Mouse (Mus musculus): ENCODE data around the gene Tmem56.

GRCm38 (mm10) chr3:121159566-121159965, 123.3 kb downstream of the Tmem56 start:
- TF ChIP-seq CHD2 (IDR thresholded peaks at IDR 0.05; ENCODE audit: low read depth, low read length), result no peak
- no peak for TF ChIP-seq ZC3H11A (IDR thresholded peaks at IDR 0.05; ENCODE audit: borderline replicate concordance, low read depth, low read length)

All from ES-E14 (cell line).